Mouse (Mus musculus): Measurements from ENCODE around the gene Dock3. TPM values are rescaled to one million over a fixed set of nuclear protein-coding genes. Genes with fewer than 3 reads are reported as not detected.
A peak's percentile ranks its signal among the peaks of the same experiment; 100 is the strongest.

The Dock3 gene
- polyA plus RNA-seq, 1 experiment from 2014 or later = 0.60 TPM

DNA sequence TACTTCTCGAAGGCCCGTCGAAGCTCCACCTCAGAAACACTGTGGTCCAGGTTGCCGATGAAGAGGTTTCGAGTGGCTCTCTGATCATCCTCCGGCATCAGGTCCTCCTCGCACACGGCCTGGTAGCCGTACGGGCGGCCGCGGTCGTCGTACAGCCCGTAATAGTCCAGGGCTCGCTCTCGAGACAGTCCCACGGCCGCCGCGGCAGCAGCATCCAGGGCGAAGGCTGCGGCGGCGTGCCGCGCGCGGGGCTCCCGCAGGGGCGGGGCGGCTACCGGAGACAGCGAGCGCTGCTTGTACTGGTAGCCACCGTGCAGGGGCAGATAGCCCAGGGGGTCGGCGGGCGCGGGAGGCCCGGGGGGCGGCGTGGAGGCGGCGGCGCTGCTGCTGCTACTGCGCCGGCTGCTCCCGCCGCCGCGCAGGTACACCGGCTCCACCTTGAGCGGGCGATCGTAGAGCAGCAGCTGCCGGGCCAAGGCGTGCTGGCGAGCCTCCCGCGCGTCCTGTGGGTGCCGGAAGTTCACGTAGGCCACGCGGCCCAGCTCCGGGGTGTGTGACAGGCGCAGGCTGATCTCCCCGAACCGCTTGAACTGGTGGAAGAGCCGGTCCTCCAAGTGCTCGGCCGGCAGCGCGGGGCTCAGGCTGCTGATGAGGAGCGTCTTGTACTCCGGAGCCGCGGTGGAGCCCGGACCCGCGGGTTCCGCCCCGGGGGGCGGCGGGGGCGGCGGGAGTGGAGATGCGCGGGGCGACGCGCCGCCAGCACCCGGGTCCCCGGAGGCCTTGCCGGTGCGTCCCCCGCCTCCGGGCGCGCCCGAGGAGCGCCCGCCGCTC lies 345.6 kb downstream of the Dock3 start:
- ATAC-seq = peak; percentile 12; the same call in 1 of the 2 replicates
- under 1% methylated on average over 81 of the region's 107 CpGs for WGBS
- Histone ChIP-seq H3K4me2 (replicated peaks; ENCODE audit: low read depth) (peak overlapping the region; percentile 96), H3K27ac (ENCODE audit: low read depth, low read length) (peak overlapping the region; percentile 90), H3K4me1 (replicated peaks; ENCODE audit: control insufficient read depth, insufficient read depth, low read length) (0 out of 2 replicates have a peak, but pooled peaks cover 15% of the 10 kb centered on the region), H3K4me3 (ENCODE audit: low read depth, low read length) (peak overlapping the region; percentile 89), H3K27me3 (replicated peaks; ENCODE audit: control insufficient read depth, insufficient read depth, low read length) (no peaks in the 10 kb centered on the region), H3K9me3 (ENCODE audit: control insufficient read depth) (no peaks in the 10 kb centered on the region), H3K9ac (ENCODE audit: low read depth, low read length) (peak overlapping the region; percentile 94), H3K36me3 (ENCODE audit: control insufficient read depth, insufficient read depth) (peaks cover 43% of the 10 kb centered on the region)
- no peak for TF ChIP-seq CTCF (IDR thresholded peaks at IDR 0.05; ENCODE audit: low read depth)

DNA sequence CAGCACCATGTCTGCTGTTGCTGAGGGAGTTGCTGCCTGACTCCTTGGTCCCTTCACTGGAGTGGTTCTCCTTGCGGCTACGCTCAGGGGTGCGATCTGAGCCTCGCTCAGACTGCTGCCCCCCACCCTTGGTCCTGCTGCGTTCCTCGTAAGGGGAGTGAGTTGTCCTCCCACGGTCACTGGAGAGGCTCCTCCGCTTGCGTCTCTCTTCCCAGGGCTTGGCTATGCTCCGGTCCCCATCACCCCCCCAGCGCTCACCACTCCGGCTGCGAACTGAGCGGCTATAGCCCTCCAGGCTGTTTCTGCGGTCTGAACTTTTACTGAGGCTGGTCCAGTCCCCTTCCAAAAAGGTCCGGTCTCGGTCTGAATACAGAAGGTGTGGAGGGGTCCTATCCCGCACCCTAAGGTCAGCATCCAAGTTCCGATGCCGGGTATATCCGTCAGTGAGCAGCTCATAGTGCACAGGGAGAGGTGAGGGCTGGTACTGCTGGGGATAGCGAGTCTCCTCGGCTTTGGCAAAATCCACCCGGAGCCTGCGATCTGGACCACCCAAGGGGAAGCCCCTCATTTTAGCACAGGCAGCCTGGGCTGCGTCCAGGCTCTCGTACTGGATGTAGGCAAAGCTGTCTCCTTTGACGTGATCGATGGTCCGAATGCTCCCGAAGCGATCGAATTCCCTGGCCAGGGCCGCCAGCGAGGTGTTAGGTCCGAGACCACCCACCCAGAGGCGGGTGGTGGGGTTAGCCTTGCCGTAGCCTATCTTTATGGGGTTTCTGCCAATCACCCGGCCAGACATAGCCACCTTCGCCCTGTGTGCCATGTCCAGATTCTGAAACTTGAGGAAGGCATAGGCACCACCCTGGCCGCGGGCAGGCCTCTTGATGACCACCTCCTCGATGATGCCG lies 346.5 kb downstream of the Dock3 start:
- Histone ChIP-seq H3K36me3 (ENCODE audit: control insufficient read depth, insufficient read depth) (peaks cover 44% of the 10 kb centered on the region), H3K4me1 (replicated peaks; ENCODE audit: control insufficient read depth, insufficient read depth, low read length) (0 out of 2 replicates have a peak, but pooled peaks cover 12% of the 10 kb centered on the region)
- no peak for ATAC-seq

DNA sequence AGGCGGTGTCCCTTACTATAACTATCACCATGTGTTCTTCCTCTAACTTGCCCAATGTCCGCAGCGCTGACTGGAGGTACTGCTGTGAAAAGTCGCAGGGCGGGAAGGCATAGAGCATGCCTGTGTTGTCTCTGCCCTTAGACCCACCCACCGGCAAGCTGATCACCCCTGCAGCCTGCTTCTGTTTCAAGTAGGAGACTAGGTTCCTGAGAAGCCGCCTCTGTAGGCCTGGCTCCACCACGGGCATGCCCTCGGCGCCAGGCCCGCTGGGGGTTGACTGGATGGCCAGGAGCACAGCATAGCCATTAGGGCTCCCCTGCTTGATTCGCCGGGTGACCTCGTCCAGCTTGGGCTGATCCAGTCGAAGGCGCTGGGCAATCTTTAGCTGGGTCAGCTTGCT lies 347.4 kb downstream of the Dock3 start:
- Histone ChIP-seq H3K36me3 (ENCODE audit: control insufficient read depth, insufficient read depth) (peaks cover 36% of the 10 kb centered on the region), H3K27ac (ENCODE audit: low read depth, low read length) (peak overlapping the region; percentile 28; the same call in 1 of the 2 replicates), H3K4me1 (replicated peaks; ENCODE audit: control insufficient read depth, insufficient read depth, low read length) (0 out of 2 replicates have a peak, but pooled peaks cover 10% of the 10 kb centered on the region), H3K9me3 (ENCODE audit: control insufficient read depth) (no peaks in the 10 kb centered on the region), H3K9ac (ENCODE audit: low read depth, low read length) (0 out of 2 replicates have a peak overlapping the region, but pooled peaks have one; percentile 2), H3K4me3 (ENCODE audit: low read depth, low read length) (peak overlapping the region; percentile 89; the same call in 1 of the 2 replicates), H3K27me3 (replicated peaks; ENCODE audit: control insufficient read depth, insufficient read depth, low read length) (no peaks in the 10 kb centered on the region), H3K4me2 (replicated peaks; ENCODE audit: low read depth) (peak overlapping the region; percentile 96)
- ATAC-seq = no peak
- TF ChIP-seq CTCF (IDR thresholded peaks at IDR 0.05; ENCODE audit: low read depth) = no peak
- 26% methylated on average over 16 of the region's 16 CpGs for WGBS

More for the DNA sequence above, 346.5 kb downstream of the Dock3 start:
- Histone ChIP-seq H3K9me3 (ENCODE audit: control insufficient read depth) (no peaks in the 10 kb centered on the region), H3K4me3 (ENCODE audit: low read depth, low read length) (peak overlapping the region; percentile 89), H3K27me3 (replicated peaks; ENCODE audit: control insufficient read depth, insufficient read depth, low read length) (no peaks in the 10 kb centered on the region), H3K27ac (ENCODE audit: low read depth, low read length) (no peak overlapping the region), H3K4me2 (replicated peaks; ENCODE audit: low read depth) (peak overlapping the region; percentile 96), H3K9ac (ENCODE audit: low read depth, low read length) (peak overlapping the region; percentile 94)
- WGBS = 23% methylated on average over 44 of the region's 44 CpGs
- TF ChIP-seq CTCF (IDR thresholded peaks at IDR 0.05; ENCODE audit: low read depth) = no peak

DNA sequence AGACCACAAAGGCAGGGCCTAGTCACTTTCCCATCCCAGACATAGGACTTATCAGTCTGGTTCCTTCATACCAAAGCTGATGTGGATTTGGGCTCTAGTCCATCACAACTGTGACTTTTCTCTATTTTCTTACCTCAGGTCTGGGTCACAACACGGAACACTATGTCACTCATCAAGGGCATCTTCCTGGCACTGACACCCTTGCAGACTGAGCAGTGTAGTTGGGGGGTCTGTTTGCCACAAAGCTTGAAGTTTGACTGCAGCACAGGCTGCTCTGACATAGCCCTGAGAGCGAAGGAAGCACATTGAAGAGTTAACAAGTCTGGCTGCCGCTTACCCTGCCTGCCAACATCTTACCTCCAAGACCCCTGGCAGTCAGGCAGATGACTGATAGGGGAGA lies 348.6 kb downstream of the Dock3 start:
- H3K9me3 ChIP-seq (ENCODE audit: control insufficient read depth) = no peaks in the 10 kb centered on the region
- H3K4me2 ChIP-seq (replicated peaks; ENCODE audit: low read depth) = no peak overlapping the region
- H3K27ac ChIP-seq (ENCODE audit: low read depth, low read length) = no peak overlapping the region
- H3K4me3 ChIP-seq (ENCODE audit: low read depth, low read length) = no peak overlapping the region
- TF ChIP-seq CTCF (IDR thresholded peaks at IDR 0.05; ENCODE audit: low read depth) = no peak
- 0 out of 2 replicates have a peak, but pooled peaks cover 10% of the 10 kb centered on the region for H3K4me1 ChIP-seq (replicated peaks; ENCODE audit: control insufficient read depth, insufficient read depth, low read length)
- H3K9ac ChIP-seq (ENCODE audit: low read depth, low read length) = no peak overlapping the region
- peaks cover 29% of the 10 kb centered on the region for H3K36me3 ChIP-seq (ENCODE audit: control insufficient read depth, insufficient read depth)
- 87% methylated on average over 3 of the region's 3 CpGs for WGBS
- no peak for ATAC-seq
- H3K27me3 ChIP-seq (replicated peaks; ENCODE audit: control insufficient read depth, insufficient read depth, low read length) = no peaks in the 10 kb centered on the region

GRCm38 (mm10) chr9:106882176-106882575 lies 349.5 kb downstream of the Dock3 start:
- no peak overlapping the region for H3K9ac ChIP-seq (ENCODE audit: low read depth, low read length)
- H3K4me1 ChIP-seq (replicated peaks; ENCODE audit: control insufficient read depth, insufficient read depth, low read length) = 0 out of 2 replicates have a peak, but pooled peaks cover 8% of the 10 kb centered on the region
- no peaks in the 10 kb centered on the region for H3K27me3 ChIP-seq (replicated peaks; ENCODE audit: control insufficient read depth, insufficient read depth, low read length)
- TF ChIP-seq CTCF (IDR thresholded peaks at IDR 0.05; ENCODE audit: low read depth) = no peak
- no peak overlapping the region for H3K27ac ChIP-seq (ENCODE audit: low read depth, low read length)
- H3K36me3 ChIP-seq (ENCODE audit: control insufficient read depth, insufficient read depth) = peaks cover 31% of the 10 kb centered on the region
- H3K9me3 ChIP-seq (ENCODE audit: control insufficient read depth) = no peaks in the 10 kb centered on the region
- H3K4me2 ChIP-seq (replicated peaks; ENCODE audit: low read depth) = no peak overlapping the region
- no peak overlapping the region for H3K4me3 ChIP-seq (ENCODE audit: low read depth, low read length)
- ATAC-seq = no peak
- WGBS = 57% methylated on average over 4 of the region's 4 CpGs

Data from intestine, postnatal 0 days (tissue).